Mouse (Mus musculus) liver, embryonic 14.5 days (tissue): ENCODE measurements at regions not wholly inside any gene's neighbourhood (a gene's known extent, or its start where the extent isn't known, plus 50 kb on each side); places are given as distances from the start of the nearest gene placed in this dataset.

Source experiments
- ATAC-seq: fragments of 200-750 bp; cut with Nextera tagmentation; 2 replicates; pipeline ENCODE4 v1.8.0; 2017; ENCODE audit warnings: moderate number of reproducible peaks, mild to moderate bottlenecking, moderate library complexity; ENCODE audit not compliant: insufficient read depth
- DNase-seq, 3 experiments: peaks; one replicate each; pipeline ENCODE4 v3.0.0-alpha.2; 2012 to 2013; ENCODE audit warnings: low read depth in 3 of 3, low spot score in 3 of 3
- H3K27ac ChIP-seq: fragments of 300-500 bp; sonication (generic); 2 replicates; pipeline ENCODE4 v1.5.1; 2014; ENCODE audit warnings: moderate library complexity, mild to moderate bottlenecking, control low read depth, inconsistent platforms
- H3K27me3 ChIP-seq: fragments of 300-500 bp; sonication (generic); 2 replicates; pipeline ENCODE4 v1.6.1; 2014; ENCODE audit warnings: mild to moderate bottlenecking, low read length, moderate library complexity; ENCODE audit not compliant: control insufficient read depth, insufficient read depth
- H3K36me3 ChIP-seq: fragments of 300-500 bp; sonication (generic); replicated peaks from 2 replicates; pipeline ENCODE4 v1.6.1; 2014; ENCODE audit warnings: low read depth; ENCODE audit not compliant: control insufficient read depth, insufficient read depth
- H3K4me1 ChIP-seq, 2 experiments: fragments of 200-500 bp in 1 of 2; fragments of 300-500 bp in 1 of 2; sonication (generic) in 1 of 2; replicated peaks; 2 replicates each; pipeline ENCODE4 v1.6.1; 2012 to 2014; ENCODE audit warnings: antibody characterized with exemption in 1 of 2, inconsistent platforms in 1 of 2, low read length in 1 of 2; ENCODE audit not compliant: control insufficient read depth in 2 of 2, insufficient read depth in 2 of 2
- H3K4me2 ChIP-seq: fragments of 300-500 bp; sonication (generic); 2 replicates; pipeline ENCODE4 v1.6.1; 2014; ENCODE audit warnings: low read depth, mild to moderate bottlenecking, control low read depth, moderate library complexity
- H3K4me3 ChIP-seq, 2 experiments: fragments of 200-500 bp in 1 of 2; fragments of 300-500 bp in 1 of 2; sonication (generic) in 1 of 2; 2 replicates each; pipeline ENCODE4 v1.5.1; 2012 to 2014; ENCODE audit warnings: low read depth in 2 of 2, low read length in 2 of 2, mild to moderate bottlenecking in 2 of 2, control low read depth in 1 of 2, inconsistent platforms in 1 of 2, moderate library complexity in 1 of 2; ENCODE audit not compliant: insufficient read depth in 1 of 2
- H3K9ac ChIP-seq: fragments of 300-500 bp; sonication (generic); replicated peaks from 2 replicates; pipeline ENCODE4 v1.6.1; 2014; ENCODE audit warnings: mild to moderate bottlenecking, control low read depth, moderate library complexity
- H3K9me3 ChIP-seq: fragments of 300-500 bp; sonication (generic); 2 replicates; pipeline ENCODE4 v1.6.1; 2016; ENCODE audit warnings: low read length, mixed read lengths; ENCODE audit not compliant: control insufficient read depth
- CTCF ChIP-seq: IDR thresholded peaks from 2 replicates; pipeline ENCODE4 v1.5.1; 2016; ENCODE audit warnings: antibody characterized with exemption, low read depth, control low read depth
- EP300 ChIP-seq: IDR thresholded peaks from 2 replicates; pipeline ENCODE4 v1.6.1; 2016; ENCODE audit warnings: antibody characterized with exemption, low read depth
- WGBS: fragments of 180-500 bp; shearing (Covaris S2); extraction: QIAGEN DNeasy Blood & Tissue Kit; methylation state at CpG from one replicate; pipeline ENCODE4 v1.1.7; 2014; ENCODE audit not compliant: insufficient replicate concordance; 5-methylcytosine and 5-hydroxymethylcytosine counted together

- 7% methylated on average over 4 of the region's 4 CpGs for WGBS
- no peak for DNase-seq
- ATAC-seq: no peak
Measured at GRCm38 (mm10) chr17:49182485-49182884, 245.7 kb upstream of the Mocs1 start.

GRCm38 (mm10) chr17:49183917-49184316 lies 244.2 kb upstream of the Mocs1 start:
- ATAC-seq (no peak), DNase-seq (no peak)
- Histone ChIP-seq H3K4me3 (no peak overlapping the region), H3K27me3 (no peaks in the 10 kb centered on the region), H3K36me3 (no peaks in the 10 kb centered on the region), H3K4me2 (no peak overlapping the region), H3K9me3 (no peaks in the 10 kb centered on the region), H3K27ac (no peak overlapping the region), H3K9ac (no peak overlapping the region), H3K4me1 (no peaks in the 10 kb centered on the region)
- WGBS: 35% methylated on average over 3 of the region's 3 CpGs
- no peak for TF ChIP-seq CTCF
- TF ChIP-seq EP300: no peak

More at GRCm38 (mm10) chr17:49182485-49182884, 245.7 kb upstream of the Mocs1 start:
- Histone ChIP-seq H3K9me3 (no peaks in the 10 kb centered on the region), H3K4me3 (no peak overlapping the region), H3K27me3 (no peaks in the 10 kb centered on the region), H3K9ac (no peak overlapping the region), H3K27ac (no peak overlapping the region), H3K4me1 (no peaks in the 10 kb centered on the region), H3K36me3 (no peaks in the 10 kb centered on the region), H3K4me2 (no peak overlapping the region)
- TF ChIP-seq CTCF: peak; percentile 79
- TF ChIP-seq EP300: no peak

GRCm38 (mm10) chr17:49185052-49185612 lies 243.0 kb upstream of the Mocs1 start:
- H3K36me3 ChIP-seq: no peaks in the 10 kb centered on the region
- H3K27ac ChIP-seq: no peak overlapping the region
- H3K27me3 ChIP-seq: no peaks in the 10 kb centered on the region
- ATAC-seq (no peak), DNase-seq (no peak)
- no peaks in the 10 kb centered on the region for H3K9me3 ChIP-seq
- no peak overlapping the region for H3K9ac ChIP-seq
- no peak overlapping the region for H3K4me3 ChIP-seq
- no peak overlapping the region for H3K4me2 ChIP-seq
- TF ChIP-seq EP300: no peak
- no peak for TF ChIP-seq CTCF
- no peaks in the 10 kb centered on the region for H3K4me1 ChIP-seq
- WGBS: 43% methylated on average over 8 of the region's 8 CpGs

GRCm38 (mm10) chr17:49189765-49190164 lies 238.4 kb upstream of the Mocs1 start:
- H3K9ac ChIP-seq: no peak overlapping the region
- no peaks in the 10 kb centered on the region for H3K4me1 ChIP-seq
- H3K4me2 ChIP-seq: no peak overlapping the region
- H3K9me3 ChIP-seq: no peaks in the 10 kb centered on the region
- WGBS: 18% methylated on average over 3 of the region's 3 CpGs
- no peaks in the 10 kb centered on the region for H3K27me3 ChIP-seq
- no peak for DNase-seq
- no peaks in the 10 kb centered on the region for H3K36me3 ChIP-seq
- peak; percentile 43 for TF ChIP-seq CTCF
- no peak for TF ChIP-seq EP300
- no peak overlapping the region for H3K27ac ChIP-seq
- no peak overlapping the region for H3K4me3 ChIP-seq
- ATAC-seq: no peak

GRCm38 (mm10) chr17:49190337-49190736 lies 237.8 kb upstream of the Mocs1 start:
- Histone ChIP-seq H3K4me2 (no peak overlapping the region), H3K4me1 (no peaks in the 10 kb centered on the region), H3K27me3 (no peaks in the 10 kb centered on the region), H3K27ac (no peak overlapping the region), H3K36me3 (no peaks in the 10 kb centered on the region), H3K9ac (no peak overlapping the region), H3K4me3 (no peak overlapping the region), H3K9me3 (no peaks in the 10 kb centered on the region)
- no peak for DNase-seq
- ATAC-seq: no peak
- TF ChIP-seq EP300 (no peak), CTCF (no peak)
- WGBS: 46% methylated on average over 4 of the region's 4 CpGs
